Mouse (Mus musculus): ENCODE measurements around the gene Olfr1335.
"Not testable (repeated sequence)": the region's sequence is repeated elsewhere in the genome, so short reads cannot be mapped to it uniquely, and the experiment has no call there.

Olfr1335 gene

DNA sequence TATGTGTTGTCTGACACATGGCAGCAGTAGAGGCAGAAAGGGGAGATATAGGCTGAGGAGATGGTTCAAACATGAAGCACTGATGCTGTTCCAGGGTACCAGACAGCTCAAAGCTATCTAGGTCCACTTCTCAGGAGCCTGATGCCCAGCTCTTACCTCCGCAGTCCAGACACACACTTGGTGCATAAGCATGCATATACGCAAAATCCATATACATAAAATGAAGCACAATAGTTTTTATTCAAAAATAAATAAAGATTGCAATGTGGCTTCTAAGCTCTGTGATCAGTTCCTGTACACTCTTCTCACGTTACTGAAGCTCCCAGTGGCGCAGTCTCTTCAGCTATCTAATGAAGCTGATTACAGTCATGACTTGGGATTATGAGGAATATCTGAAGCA is at the start of gene Olfr1335:
Olfr1335 (minus strand) TSS at position 101 of the 400 bp plus-strand sequence.
- DNase-seq, result no peak

DNA sequence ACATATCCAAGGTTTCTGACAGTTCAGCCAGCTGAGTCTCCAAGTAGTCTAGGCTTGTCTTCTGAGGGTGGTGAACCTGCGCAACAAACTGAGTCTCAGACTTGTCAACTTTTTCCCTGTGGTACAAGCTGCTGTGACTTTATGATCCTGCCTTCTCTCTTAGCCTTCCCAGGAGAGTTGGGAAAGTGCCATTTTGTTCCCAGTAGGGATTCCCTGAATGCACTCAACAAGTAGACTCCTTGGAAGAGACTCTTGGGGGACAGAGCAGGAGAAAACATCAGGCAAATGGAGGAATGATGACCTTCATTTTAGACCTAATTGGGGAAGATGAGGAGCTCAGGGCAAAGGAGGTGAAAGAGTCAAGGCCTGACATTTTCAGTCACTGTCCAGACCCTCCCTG is 26.4 kb upstream of the Olfr1335 start, which contains the start of gene Olfr1333:
Olfr1333 (minus strand) TSS at position 101 of the 400 bp plus-strand sequence.
- DNase-seq, result no peak

DNA sequence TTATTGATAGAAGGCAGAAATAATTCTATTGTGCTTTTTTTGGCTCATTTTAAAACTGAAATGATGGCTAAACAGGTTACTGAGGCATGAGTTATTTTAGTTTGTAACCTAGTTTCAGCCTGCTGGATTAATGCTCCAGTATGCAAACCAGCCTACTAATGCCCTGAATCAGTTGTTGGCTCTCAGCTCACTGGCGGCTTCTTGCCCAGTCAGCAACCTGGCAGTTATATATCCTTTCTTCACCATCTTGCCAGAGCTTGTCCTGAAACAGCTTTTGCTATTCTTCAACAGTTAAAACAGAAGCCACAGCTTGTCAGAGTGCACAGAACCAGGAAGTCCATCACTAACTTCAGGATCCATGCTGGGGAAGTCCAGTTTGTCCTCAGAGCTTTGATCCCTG is 9.2 kb upstream of the Olfr1335 start:
- DNase-seq, result no peak

DNA sequence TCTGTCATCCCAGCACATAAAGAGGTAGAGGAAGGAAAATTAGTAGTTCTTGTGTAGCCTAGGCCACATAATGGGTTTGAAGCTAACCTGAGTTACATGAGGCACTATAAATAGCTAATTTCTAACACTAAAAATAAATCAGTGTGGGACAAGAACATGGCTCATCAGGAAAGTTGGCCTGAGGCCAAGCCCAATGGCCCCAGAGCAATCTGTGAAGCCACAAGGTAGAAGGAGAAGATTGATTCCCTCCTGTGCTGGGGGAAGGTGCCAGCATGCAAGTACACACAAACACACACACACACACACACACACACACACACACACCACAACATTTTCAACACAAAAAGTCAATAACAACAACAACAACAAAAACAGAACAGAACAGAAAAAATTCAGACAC is 16.9 kb downstream of the Olfr1335 start:
- DNase-seq, result not testable (repeated sequence)

DNA sequence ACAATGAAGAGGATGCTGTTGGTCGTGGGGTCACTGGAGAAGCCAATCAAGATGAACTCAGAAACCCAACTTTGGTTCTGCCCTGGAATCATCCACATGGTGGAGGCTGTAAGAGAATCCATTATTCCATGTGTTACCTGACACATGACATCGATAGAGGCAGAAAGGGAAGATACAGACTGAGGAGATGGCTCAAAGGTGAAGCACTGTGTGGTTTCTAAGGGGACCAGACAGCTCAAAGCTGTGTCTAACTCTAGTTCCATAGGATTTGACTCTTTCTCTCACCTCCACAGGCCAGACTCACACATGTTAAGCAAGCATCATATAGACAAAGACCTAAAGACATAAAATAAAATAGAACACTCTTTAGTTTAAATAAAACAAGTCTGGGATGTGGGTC is 27.3 kb downstream of the Olfr1335 start, which contains the start of gene Olfr1337:
Olfr1337 (minus strand) TSS at position 101 of the 400 bp plus-strand sequence.
- DNase-seq, result no peak

Measured in lung, postnatal 14 days (tissue).